In the genomic region with DNA sequence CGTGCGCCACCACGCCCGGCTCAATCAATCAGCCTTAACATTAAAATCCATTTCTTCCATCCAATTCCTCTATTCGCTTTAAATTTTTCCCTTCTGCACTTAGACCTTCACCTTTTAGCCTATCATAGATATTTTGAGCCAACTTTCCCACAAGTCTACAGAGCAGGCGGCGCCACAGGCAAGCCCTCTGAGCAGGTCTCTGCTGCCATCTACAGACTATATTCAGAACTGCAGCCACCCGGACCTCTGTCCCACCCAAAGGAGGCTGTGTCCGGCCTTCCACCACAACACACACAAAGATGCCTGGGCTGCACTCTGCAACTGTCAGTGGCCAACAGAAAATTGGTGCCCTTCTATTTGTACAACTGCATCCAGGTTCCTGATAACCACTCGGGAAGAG, we compare ENCODE assay signal across 9 mouse cellular contexts. TPM values are rescaled to one million over a fixed set of nuclear protein-coding genes. Genes with fewer than 3 reads are reported as not detected.
DNase-seq lines count a peak whose midpoint lies in the region; ATAC-seq and TF ChIP-seq lines count a peak whose summit lies in the region.
"Had no signal": no experiment of that assay in that cellular context is flagged by ENCODE, and none has a peak within 500 bp of the region (broad histone marks: within the 10 kb centered on the region; RNA-seq: fewer than 3 reads in every experiment).

No protein-coding gene starts in this region.

- H3K36me3 ChIP-seq in intestine, postnatal 0 days (ENCODE audit: control insufficient read depth, insufficient read depth), result no peaks in the 10 kb centered on the region
- no peaks in the 10 kb centered on the region for H3K36me3 ChIP-seq in intestine, embryonic 15.5 days
- H3K36me3 ChIP-seq in kidney, adult 2 months (ENCODE audit: control insufficient read depth, insufficient read depth, low read length), result no peaks in the 10 kb centered on the region
- no peaks in the 10 kb centered on the region for H3K36me3 ChIP-seq in limb, embryonic 11.5 days (ENCODE audit: control insufficient read depth, insufficient read depth, low read length)
- H3K36me3 ChIP-seq in splenic B cell, adult 2 months (ENCODE audit: control insufficient read depth, insufficient read depth, low read length, poor library complexity, severe bottlenecking), result no peaks in the 10 kb centered on the region

- no peak overlapping the region for H3K27ac ChIP-seq in intestine, postnatal 0 days (ENCODE audit: low read depth, low read length)
- H3K27ac ChIP-seq in intestine, embryonic 15.5 days, result no peak overlapping the region
- H3K27ac ChIP-seq in kidney, adult 2 months (ENCODE audit: insufficient read depth, low read depth, low read length), result no peak overlapping the region
- no peak overlapping the region for H3K27ac ChIP-seq in limb, embryonic 11.5 days (replicated peaks; ENCODE audit: low read depth, low read length)

- DNase-seq in cerebellum, adult 8-10 months, result peak; percentile 87
- DNase-seq in kidney, adult 2 months, result peak; percentile 85
- peak; percentile 90 for DNase-seq in limb, embryonic 11.5 days (ENCODE audit: low spot score)
- DNase-seq in monocyte, adult 2 months (ENCODE audit: low read depth in 1 of 2, low spot score in 2 of 2), result peak; percentile 63 to 79
- DNase-seq in splenic B cell, adult 2 months (ENCODE audit: low read depth, low spot score), result peak; percentile 88

- no peaks in the 10 kb centered on the region for H3K4me1 ChIP-seq in intestine, postnatal 0 days (replicated peaks; ENCODE audit: control insufficient read depth, insufficient read depth, low read length)
- peaks cover 18% of the 10 kb centered on the region; the same call in 1 of the 2 replicates for H3K4me1 ChIP-seq in intestine, embryonic 15.5 days (replicated peaks)
- H3K4me1 ChIP-seq in kidney, adult 2 months (ENCODE audit: control insufficient read depth, insufficient read depth, low read length), result peaks cover 13% of the 10 kb centered on the region; the same call in 1 of the 2 replicates
- H3K4me1 ChIP-seq in limb, embryonic 11.5 days (ENCODE audit: control insufficient read depth, insufficient read depth, low read length), result peaks cover 4% of the 10 kb centered on the region; the same call in 1 of the 2 replicates

- ATAC-seq in intestine, postnatal 0 days, result no peak
- no peak for ATAC-seq in intestine, embryonic 15.5 days
- ATAC-seq in frontal cortex, adult (ENCODE audit: low TSS enrichment), result peak; percentile 58
- no peak for ATAC-seq in limb, embryonic 11.5 days (ENCODE audit: insufficient number of reproducible peaks, low FRiP score, low TSS enrichment, low read depth)

- H3K9me3 ChIP-seq in intestine, postnatal 0 days (ENCODE audit: control insufficient read depth), result no peaks in the 10 kb centered on the region
- no peaks in the 10 kb centered on the region for H3K9me3 ChIP-seq in intestine, embryonic 15.5 days
- H3K9me3 ChIP-seq in limb, embryonic 11.5 days (ENCODE audit: control insufficient read depth, low read length), result no peaks in the 10 kb centered on the region
- H3K9me3 ChIP-seq: megakaryocyte, embryonic 14.5 days had no signal

- no peaks in the 10 kb centered on the region for H3K27me3 ChIP-seq in intestine, postnatal 0 days (replicated peaks; ENCODE audit: control insufficient read depth, insufficient read depth, low read length)
- H3K27me3 ChIP-seq in intestine, embryonic 15.5 days (replicated peaks), result no peaks in the 10 kb centered on the region; the same call in 1 of the 2 replicates
- no peaks in the 10 kb centered on the region for H3K27me3 ChIP-seq in kidney, adult 2 months (replicated peaks; ENCODE audit: control insufficient read depth, insufficient read depth, low read length)
- H3K27me3 ChIP-seq in limb, embryonic 11.5 days (ENCODE audit: control insufficient read depth, insufficient read depth, low read length), result no peaks in the 10 kb centered on the region
- H3K27me3 ChIP-seq in splenic B cell, adult 2 months (ENCODE audit: control insufficient read depth, insufficient read depth, low read length, poor library complexity, severe bottlenecking), result no peaks in the 10 kb centered on the region

- no peak overlapping the region for H3K9ac ChIP-seq in intestine, postnatal 0 days (ENCODE audit: low read depth, low read length)
- no peak overlapping the region for H3K9ac ChIP-seq in intestine, embryonic 15.5 days
- H3K9ac ChIP-seq in limb, embryonic 11.5 days (ENCODE audit: low read length), result no peak overlapping the region

- H3K4me2 ChIP-seq in intestine, postnatal 0 days (replicated peaks; ENCODE audit: low read depth), result no peak overlapping the region
- no peak overlapping the region for H3K4me2 ChIP-seq in intestine, embryonic 15.5 days (replicated peaks)
- H3K4me2 ChIP-seq in limb, embryonic 11.5 days (ENCODE audit: low read depth, severe bottlenecking), result no peak overlapping the region

- TF ChIP-seq POLR2A in kidney, adult 2 months (IDR thresholded peaks at IDR 0.05; ENCODE audit: low read depth, low read length), result no peak

- H3K4me3 ChIP-seq in intestine, postnatal 0 days (ENCODE audit: low read depth, low read length), result no peak overlapping the region
- H3K4me3 ChIP-seq in intestine, embryonic 15.5 days (replicated peaks), result no peak overlapping the region
- no peak overlapping the region for H3K4me3 ChIP-seq in kidney, adult 2 months (ENCODE audit: insufficient read depth, low read depth, low read length)
- H3K4me3 ChIP-seq in limb, embryonic 11.5 days (ENCODE audit: low read depth, low read length), result no peak overlapping the region

- WGBS in intestine, postnatal 0 days, result 27% methylated on average over 10 of the region's 10 CpGs
- WGBS in intestine, embryonic 15.5 days, result 25% methylated on average over 10 of the region's 10 CpGs
- 29% methylated on average over 10 of the region's 10 CpGs for whole genome bisulfite sequencing in kidney, adult 2 months
- WGBS in limb, embryonic 11.5 days, result 31% methylated on average over 10 of the region's 10 CpGs

- TF ChIP-seq CTCF in intestine, postnatal 0 days (IDR thresholded peaks at IDR 0.05; ENCODE audit: low read depth), result peak; percentile 98
- TF ChIP-seq CTCF in kidney, adult 2 months (conservative IDR thresholded peaks at IDR 0.05; ENCODE audit: insufficient read depth, insufficient read length, low read depth, low read length), result peak; percentile 99

RNA-seq across cellular contexts. Expression of a gene that starts 1.2 kb away (rescaled TPM):
- 26.2 and 30.4 TPM in 2 replicates for polyA plus RNA-seq in intestine, postnatal 0 days (2015; fragmentation: Nextera tagmentation; extraction: Ambion mirVana)
- 34.8 and 35.4 TPM in 2 replicates for polyA plus RNA-seq in intestine, embryonic 15.5 days (2015; fragmentation: Nextera tagmentation; extraction: Ambion mirVana)
- polyA plus RNA-seq in kidney, adult 2 months (2012; rRNA removed), result 24.3 and 25.7 TPM in 2 replicates
- 4.9 and 5.9 TPM in 2 replicates for polyA plus RNA-seq in limb, embryonic 11.5 days (2014; fragmentation: Nextera tagmentation; extraction: Ambion mirVana)

RNA-seq across cellular contexts. Expression of a gene that starts 4.9 kb away (rescaled TPM):
- 9.4 and 12.1 TPM in 2 replicates for polyA plus RNA-seq in intestine, postnatal 0 days (2015; fragmentation: Nextera tagmentation; extraction: Ambion mirVana)
- polyA plus RNA-seq in intestine, embryonic 15.5 days (2015; fragmentation: Nextera tagmentation; extraction: Ambion mirVana), result 16.2 and 16.8 TPM in 2 replicates
- 49.7 and 69.1 TPM in 2 replicates for polyA plus RNA-seq in kidney, adult 2 months (2012; rRNA removed)
- 4.1 and 4.4 TPM in 2 replicates for polyA plus RNA-seq in limb, embryonic 11.5 days (2014; fragmentation: Nextera tagmentation; extraction: Ambion mirVana)

RNA-seq across cellular contexts. Expression of a gene that starts 47.3 kb away (rescaled TPM):
- polyA plus RNA-seq in intestine, postnatal 0 days (2015; fragmentation: Nextera tagmentation; extraction: Ambion mirVana), result 5.9 and 8.2 TPM in 2 replicates
- polyA plus RNA-seq in intestine, embryonic 15.5 days (2015; fragmentation: Nextera tagmentation; extraction: Ambion mirVana), result 9.0 and 11.1 TPM in 2 replicates
- 35.0 and 42.1 TPM in 2 replicates for polyA plus RNA-seq in kidney, adult 2 months (2012; rRNA removed)
- polyA plus RNA-seq in limb, embryonic 11.5 days (2014; fragmentation: Nextera tagmentation; extraction: Ambion mirVana), result 10.0 and 10.1 TPM in 2 replicates

RNA-seq across cellular contexts. Expression of a gene that starts 49.5 kb away (rescaled TPM):
- 0.14 and 0.20 TPM in 2 replicates for polyA plus RNA-seq in intestine, postnatal 0 days (2015; fragmentation: Nextera tagmentation; extraction: Ambion mirVana)
- 0.28 and 0.40 TPM in 2 replicates for polyA plus RNA-seq in intestine, embryonic 15.5 days (2015; fragmentation: Nextera tagmentation; extraction: Ambion mirVana)
- polyA plus RNA-seq in kidney, adult 2 months (2012; rRNA removed), result 6.1 and 7.4 TPM in 2 replicates
- polyA plus RNA-seq in limb, embryonic 11.5 days (2014; fragmentation: Nextera tagmentation; extraction: Ambion mirVana), result 0.60 and 0.73 TPM in 2 replicates

RNA-seq across cellular contexts. Expression of a gene that starts 59.2 kb away (rescaled TPM):
- 0.60 and 0.95 TPM in 2 replicates for polyA plus RNA-seq in intestine, postnatal 0 days (2015; fragmentation: Nextera tagmentation; extraction: Ambion mirVana)
- polyA plus RNA-seq in intestine, embryonic 15.5 days (2015; fragmentation: Nextera tagmentation; extraction: Ambion mirVana), result 0.54 and 0.64 TPM in 2 replicates
- 0.23 and 0.45 TPM in 2 replicates for polyA plus RNA-seq in kidney, adult 2 months (2012; rRNA removed)
- polyA plus RNA-seq in limb, embryonic 11.5 days (2014; fragmentation: Nextera tagmentation; extraction: Ambion mirVana), result 0.32 and 1.3 TPM in 2 replicates
